Mouse (Mus musculus) right cerebral cortex, postnatal 14 days (tissue): Measurements from ENCODE around the gene Mthfr.

Experiments used
- DNase-seq: peaks from one replicate; pipeline ENCODE4 v3.0.0; 2022

The Mthfr gene

DNA sequence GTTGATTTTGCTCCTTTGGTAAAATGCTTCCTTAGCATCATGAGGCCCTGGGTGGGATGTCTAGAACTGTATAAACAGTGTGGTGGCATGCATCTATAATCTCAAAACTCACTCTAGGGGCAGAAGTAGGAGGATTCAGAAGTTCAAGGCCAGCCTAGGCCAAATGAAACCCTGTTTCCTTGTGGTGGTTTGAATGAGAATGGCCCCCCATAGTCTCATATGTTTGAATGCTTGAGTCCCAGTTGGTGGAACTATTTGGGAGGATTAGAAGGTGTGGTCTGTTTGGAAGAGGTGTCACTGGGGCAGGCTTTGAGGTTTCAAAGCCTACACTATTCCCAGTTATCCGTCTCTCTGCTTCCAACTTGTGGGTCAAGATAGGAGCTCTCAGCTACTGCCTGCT, 52.3 kb downstream of the Mthfr start:
- no peak for DNase-seq

DNA sequence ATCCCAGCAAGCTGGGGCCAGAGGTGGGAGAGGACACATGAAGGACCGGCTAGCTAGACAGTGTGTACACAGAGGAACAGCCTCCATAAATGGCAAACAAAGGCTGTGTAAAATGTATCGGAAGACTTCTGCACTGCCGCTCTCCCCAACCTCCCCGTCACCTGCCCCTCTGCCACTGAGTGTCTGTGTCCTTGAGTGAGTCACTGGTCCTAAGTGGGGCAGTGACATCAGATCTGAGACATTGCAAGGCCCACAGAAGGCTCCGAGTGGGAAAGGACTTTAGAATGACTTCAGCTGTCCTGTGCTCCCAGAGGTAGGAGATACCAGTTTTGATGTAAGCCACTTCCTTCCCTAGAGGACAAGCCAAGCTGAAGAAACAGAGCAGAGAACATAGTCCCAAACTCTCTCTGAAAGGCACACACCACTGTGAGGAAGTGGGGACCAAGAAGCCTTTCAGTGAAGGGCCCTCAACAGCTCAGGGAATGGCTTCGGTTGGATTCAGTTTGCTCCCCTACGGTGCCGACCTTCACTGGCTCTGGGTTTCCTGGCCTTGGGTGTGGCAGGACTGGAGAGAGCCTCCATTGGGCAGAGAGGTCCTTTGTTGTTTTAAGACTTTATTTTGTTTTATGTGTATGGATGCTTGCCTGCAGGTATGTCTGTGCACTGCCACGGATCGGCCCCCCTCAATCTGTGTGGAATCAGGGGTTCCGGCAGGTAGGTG, 53.8 kb downstream of the Mthfr start:
- DNase-seq, result no peak

- no peak for DNase-seq
Measured at GRCm38 (mm10) chr4:148094161-148094560, 55.3 kb downstream of the Mthfr start.

- no peak for DNase-seq
Measured at GRCm38 (mm10) chr4:148095081-148095480, 56.2 kb downstream of the Mthfr start.

GRCm38 (mm10) chr4:148097936-148098335, 59.1 kb downstream of the Mthfr start:
- no peak for DNase-seq

DNA sequence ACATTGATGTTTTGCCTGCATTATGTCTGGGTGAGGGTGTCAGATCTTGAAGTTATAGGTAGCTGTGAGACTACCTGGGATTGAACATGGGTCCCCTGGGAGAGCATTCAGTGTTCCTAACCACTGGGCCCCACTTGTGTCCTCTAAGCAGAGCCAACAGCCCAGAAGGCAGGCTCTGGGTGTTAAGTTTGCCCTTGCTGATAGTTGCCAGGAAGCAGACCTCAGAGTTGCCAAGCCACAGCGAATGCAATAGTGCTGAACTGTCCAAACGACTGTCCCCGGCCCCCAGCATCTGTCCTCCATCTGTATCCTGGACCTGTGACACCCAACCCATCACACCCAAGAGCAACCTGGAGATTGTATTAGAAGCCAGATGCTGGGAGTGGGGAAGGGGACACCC, 59.8 kb downstream of the Mthfr start:
- no peak for DNase-seq

DNA sequence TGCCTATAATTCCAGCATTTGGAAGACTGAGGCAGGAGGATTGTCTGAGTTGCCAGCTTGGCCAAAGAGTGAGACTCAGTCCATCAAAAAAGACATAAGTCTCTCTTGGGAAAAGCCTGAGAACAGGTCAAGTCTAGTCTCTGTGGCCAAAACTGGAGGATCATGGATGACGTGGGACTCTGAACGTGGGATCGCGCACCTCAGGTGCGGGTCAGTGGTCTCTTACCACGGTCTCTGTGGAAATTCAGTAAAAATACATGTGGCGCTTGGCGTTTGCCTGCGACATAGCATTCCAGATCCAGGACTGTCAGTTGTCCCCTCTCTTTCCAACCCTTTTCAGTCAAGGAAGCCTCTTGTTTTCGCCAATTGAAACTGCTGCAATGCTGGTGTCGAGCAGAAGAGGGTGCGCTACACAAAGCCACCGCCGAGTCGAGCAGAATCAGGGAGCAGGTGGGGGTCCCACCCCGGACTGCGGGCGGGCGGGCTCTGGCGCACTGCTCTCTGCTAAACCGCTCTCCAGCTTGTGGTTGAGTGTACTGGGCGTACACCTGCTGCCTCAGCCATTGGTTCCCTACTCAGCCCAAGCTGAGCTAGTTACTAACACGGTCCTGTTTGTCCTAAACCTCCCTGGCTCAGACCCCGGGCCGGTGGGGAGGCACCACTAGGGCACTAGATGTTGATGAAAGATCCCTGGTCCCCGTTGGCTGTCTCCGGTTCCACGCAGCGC, 63.1 kb downstream of the Mthfr start:
- peak; percentile 72 for DNase-seq

GRCm38 (mm10) chr4:148104146-148104545, 65.3 kb downstream of the Mthfr start:
- no peak for DNase-seq

- no peak for DNase-seq
Measured at GRCm38 (mm10) chr4:148107621-148108291, 68.9 kb downstream of the Mthfr start.

DNA sequence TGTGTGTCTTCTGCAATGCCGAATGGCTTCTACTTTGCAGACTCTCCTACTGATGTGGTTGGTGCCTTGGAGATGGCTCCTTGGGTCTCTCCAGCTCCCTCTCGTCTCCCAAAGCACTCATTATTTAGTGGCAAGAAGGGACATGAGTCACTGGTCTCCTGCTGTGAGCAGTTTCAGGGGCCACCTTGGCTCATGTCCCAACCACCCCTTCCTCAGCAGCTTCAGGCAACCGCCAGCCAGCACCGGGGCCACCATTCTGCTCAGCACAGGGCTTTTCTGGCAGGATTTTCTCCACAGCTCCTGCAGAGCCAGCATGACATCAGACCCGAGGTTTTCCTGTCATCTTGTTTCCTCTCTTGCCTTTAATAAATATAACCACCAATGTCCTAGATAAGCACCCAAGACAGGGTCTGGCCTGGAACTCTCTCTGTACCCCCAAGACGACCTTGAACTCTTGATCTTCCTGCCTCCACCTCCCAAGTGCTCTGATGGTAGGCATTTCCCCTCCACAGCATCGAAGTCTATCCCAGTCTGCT, 69.8 kb downstream of the Mthfr start:
- no peak for DNase-seq
